Mouse (Mus musculus) limb, embryonic 14.5 days (tissue): ENCODE data around the gene Gnptg. TPM values are rescaled to one million over a fixed set of nuclear protein-coding genes. Genes with fewer than 3 reads are reported as not detected.

Experiments
- ATAC-seq: fragments of 200-750 bp; cut with Nextera tagmentation; 2 replicates; pipeline ENCODE4 v1.8.0; 2017; ENCODE audit warnings: low read depth, moderate number of reproducible peaks, moderate TSS enrichment; ENCODE audit not compliant: low FRiP score
- DNase-seq: peaks from one replicate; pipeline ENCODE4 v3.0.0-alpha.2; 2015; ENCODE audit warnings: low spot score
- H3K27ac ChIP-seq: fragments of 300-500 bp; sonication (generic); replicated peaks from 2 replicates; pipeline ENCODE4 v1.5.1; 2014; ENCODE audit warnings: low read depth, mild to moderate bottlenecking, low read length, moderate library complexity, mixed read lengths
- H3K27me3 ChIP-seq: fragments of 300-500 bp; sonication (generic); 2 replicates; pipeline ENCODE4 v1.6.1; 2014; ENCODE audit warnings: low read length, mixed read lengths; ENCODE audit not compliant: control insufficient read depth, insufficient read depth
- H3K36me3 ChIP-seq: fragments of 300-500 bp; sonication (generic); 2 replicates; pipeline ENCODE4 v1.6.1; 2014; ENCODE audit warnings: mild to moderate bottlenecking, low read length, moderate library complexity, mixed read lengths; ENCODE audit not compliant: control insufficient read depth, insufficient read depth
- H3K4me1 ChIP-seq: fragments of 300-500 bp; sonication (generic); 2 replicates; pipeline ENCODE4 v1.6.1; 2014; ENCODE audit warnings: antibody characterized with exemption, low read length, mixed read lengths; ENCODE audit not compliant: control insufficient read depth, insufficient read depth
- H3K4me2 ChIP-seq: fragments of 300-500 bp; sonication (generic); replicated peaks from 2 replicates; pipeline ENCODE4 v1.6.1; 2014; ENCODE audit warnings: low read depth, mild to moderate bottlenecking, low read length, moderate library complexity; ENCODE audit not compliant: severe bottlenecking
- H3K4me3 ChIP-seq: fragments of 300-500 bp; sonication (generic); replicated peaks from 2 replicates; pipeline ENCODE4 v1.5.1; 2014; ENCODE audit warnings: low read length
- H3K9ac ChIP-seq: fragments of 300-500 bp; sonication (generic); 2 replicates; pipeline ENCODE4 v1.6.1; 2014; ENCODE audit warnings: mild to moderate bottlenecking, low read depth, low read length, moderate library complexity; ENCODE audit not compliant: severe bottlenecking
- H3K9me3 ChIP-seq: fragments of 300-500 bp; sonication (generic); 2 replicates; pipeline ENCODE4 v1.6.1; 2016; ENCODE audit warnings: low read length; ENCODE audit not compliant: control insufficient read depth
- POLR2A ChIP-seq: fragments of 200-500 bp; IDR thresholded peaks from 2 replicates; pipeline ENCODE4 v1.8.0; 2012; ENCODE audit warnings: inconsistent platforms, mild to moderate bottlenecking, moderate library complexity, borderline replicate concordance; ENCODE audit not compliant: insufficient read depth, insufficient read length; ENCODE audit errors: extremely low read depth
- WGBS: fragments of 180-500 bp; shearing (Covaris S2); extraction: QIAGEN DNeasy Blood & Tissue Kit; methylation state at CpG from one replicate; pipeline ENCODE4 v1.1.7; 2014; 5-methylcytosine and 5-hydroxymethylcytosine counted together
- microRNA-seq: library from miRNA; unstranded; fragments of <30 nt; microRNA quantifications from one replicate; pipeline ENCODE4, GENCODE M21; 2016
- polyA plus RNA-seq, 2 experiments: library from polyadenylated mRNA; depleted of rRNA in 1 of 2; stranded (reverse) in 1 of 2; unstranded in 1 of 2; fragments of >200 nt; fragmentation: Nextera tagmentation in 1 of 2; extraction: Ambion mirVana in 1 of 2; gene quantifications; 2 replicates each; pipeline versions ENCODE4 v1.2.1 to v1.2.3; 2012 to 2014

Gnptg gene
- polyA plus RNA-seq, 2 experiments: 29.4 to 30.9 TPM

DNA sequence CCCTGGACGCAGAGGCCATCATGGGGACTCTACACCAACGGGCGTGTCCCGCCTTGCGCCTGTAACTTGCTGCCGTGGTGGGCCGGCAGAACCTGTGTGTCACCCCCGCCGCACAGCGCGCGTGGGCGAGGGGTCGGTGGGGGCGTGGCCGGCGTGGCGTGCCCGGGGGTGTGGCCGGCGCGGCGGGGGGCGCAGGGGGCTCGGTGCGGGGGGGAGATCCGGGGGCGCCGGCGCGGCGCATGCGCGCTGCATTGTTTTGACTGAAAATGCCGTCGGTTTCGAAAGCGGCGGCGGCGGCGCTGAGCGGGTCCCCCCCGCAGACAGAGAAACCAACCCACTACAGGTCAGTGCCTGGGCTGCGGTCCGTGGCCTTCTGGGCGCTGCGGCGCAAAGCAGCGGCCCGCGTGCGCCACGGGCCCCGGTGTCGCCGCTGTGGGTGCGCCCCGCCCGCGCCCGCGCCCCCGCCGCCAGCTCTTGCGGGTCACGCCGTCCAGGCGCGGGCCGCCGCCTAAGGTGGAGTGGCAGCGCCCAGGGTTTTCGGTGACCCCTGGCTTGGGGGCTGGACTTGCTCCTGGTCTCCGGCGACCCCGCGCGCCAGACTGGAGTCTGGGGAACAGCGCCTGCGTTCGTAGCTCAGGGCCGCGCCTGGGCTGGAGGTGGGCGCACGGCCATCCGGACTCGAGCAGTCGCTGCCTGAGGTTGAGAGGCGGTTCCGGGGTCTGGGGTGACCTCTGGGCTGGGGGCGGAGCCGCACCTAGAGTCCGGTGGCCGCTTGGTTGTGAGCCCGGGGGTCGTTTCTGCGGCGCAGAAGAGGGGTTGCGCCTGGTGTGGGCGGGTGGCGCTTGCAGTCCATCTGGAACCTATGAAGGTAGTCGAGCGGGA, 51.5 kb downstream of the Gnptg start, which contains the start of gene Unkl:
Unkl (plus strand) TSS at position 248 of the 882 bp plus-strand sequence.
- DNase-seq: peak; percentile 67
- peak within 1 kb of the TSS; percentile 83 for H3K4me3 ChIP-seq
- WGBS: under 1% methylated on average over 65 of the region's 104 CpGs
- peaks cover 22% of the 10 kb centered on the region for H3K4me1 ChIP-seq
- no peaks in the 10 kb centered on the region for H3K27me3 ChIP-seq
- H3K27ac ChIP-seq: peak within 1 kb of the TSS; percentile 79
- peak; percentile 58 for ATAC-seq
- H3K36me3 ChIP-seq: peaks cover 30% of the 10 kb centered on the region
- H3K9ac ChIP-seq: peak within 1 kb of the TSS; percentile 81
- no peak for TF ChIP-seq POLR2A
- H3K4me2 ChIP-seq: peak within 1 kb of the TSS; percentile 90
- no peaks in the 10 kb centered on the region for H3K9me3 ChIP-seq

GRCm38 (mm10) chr17:25187784-25188149, 52.2 kb downstream of the Gnptg start:
- Histone ChIP-seq H3K27ac (peak overlapping the region; percentile 79), H3K9ac (peak overlapping the region; percentile 81), H3K4me1 (peaks cover 22% of the 10 kb centered on the region), H3K4me2 (peak overlapping the region; percentile 90), H3K27me3 (no peaks in the 10 kb centered on the region), H3K9me3 (no peaks in the 10 kb centered on the region), H3K36me3 (peaks cover 28% of the 10 kb centered on the region), H3K4me3 (peak overlapping the region; percentile 83)
- no peak for TF ChIP-seq POLR2A
- ATAC-seq (no peak), DNase-seq (no peak)
- WGBS: 4% methylated on average over 11 of the region's 11 CpGs

DNA sequence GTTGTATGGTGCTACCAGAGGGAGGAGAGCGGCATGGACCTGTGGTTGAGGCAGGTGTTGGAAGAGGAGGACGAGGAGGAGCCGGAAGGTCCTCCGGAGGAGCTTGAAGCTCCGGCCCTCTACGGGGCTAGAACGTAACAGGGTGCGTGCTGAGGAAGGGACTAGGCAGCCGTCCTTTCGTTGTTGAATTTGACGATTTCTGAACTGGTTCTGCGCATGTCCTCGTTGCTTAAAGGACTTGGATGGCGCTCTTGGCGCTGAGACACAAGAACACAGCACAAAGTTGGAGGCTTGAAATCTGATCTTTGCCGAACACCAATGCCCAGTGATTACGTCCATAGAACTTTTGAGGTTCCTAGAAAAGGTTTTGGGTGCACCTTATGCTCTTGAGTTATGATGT, 55.0 kb downstream of the Gnptg start:
- 8% methylated on average over 17 of the region's 17 CpGs for WGBS
- Histone ChIP-seq H3K4me2 (peak overlapping the region; percentile 93), H3K27ac (peak overlapping the region; percentile 11; the same call in 1 of the 2 replicates), H3K36me3 (peaks cover 12% of the 10 kb centered on the region), H3K9ac (peak overlapping the region; percentile 71), H3K4me1 (peaks cover 22% of the 10 kb centered on the region), H3K27me3 (no peaks in the 10 kb centered on the region), H3K9me3 (no peaks in the 10 kb centered on the region), H3K4me3 (peak overlapping the region; percentile 79)
- no peak for TF ChIP-seq POLR2A
- ATAC-seq (no peak), DNase-seq (no peak)

DNA sequence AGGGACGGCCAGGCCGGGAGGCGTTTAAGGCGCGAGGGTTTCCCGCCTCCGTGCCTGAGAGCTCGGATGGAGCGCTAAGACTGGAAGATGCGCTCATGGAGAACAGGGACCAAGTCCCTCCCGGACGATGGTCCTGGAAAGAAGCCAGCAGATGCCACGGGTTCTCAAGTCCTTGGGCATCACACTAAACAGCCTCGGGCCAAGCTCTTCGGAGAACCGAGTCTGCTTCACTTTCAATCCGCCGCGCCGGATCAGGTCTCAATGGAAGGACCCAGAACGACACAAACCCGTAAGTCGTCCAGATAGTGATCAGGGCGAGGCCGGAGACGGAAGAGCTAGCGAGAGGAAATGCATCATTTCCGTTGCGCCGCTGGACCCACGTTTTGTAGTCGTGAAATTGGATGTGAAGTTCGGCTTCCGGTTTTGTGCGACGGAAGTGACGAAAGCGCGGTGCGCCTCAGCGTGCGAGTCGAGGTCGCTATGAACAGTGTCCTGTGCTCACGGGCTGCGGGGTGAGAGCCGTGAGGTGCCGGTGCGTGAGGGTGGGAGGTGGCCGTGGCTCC, 55.7 kb downstream of the Gnptg start, which contains the start of gene BC003965:
BC003965 (plus strand) TSS at position 426 of the 563 bp plus-strand sequence.
- peak within 1 kb of the TSS; percentile 80 for H3K9ac ChIP-seq
- under 1% methylated on average over 48 of the region's 50 CpGs for WGBS
- peak; percentile 87 for ATAC-seq

More for the DNA sequence above, 55.7 kb downstream of the Gnptg start, which contains the start of gene BC003965:
- Histone ChIP-seq H3K9me3 (no peaks in the 10 kb centered on the region), H3K36me3 (peaks cover 12% of the 10 kb centered on the region), H3K4me1 (peaks cover 16% of the 10 kb centered on the region; the same call in 1 of the 2 replicates), H3K27me3 (no peaks in the 10 kb centered on the region), H3K27ac (peak within 1 kb of the TSS; percentile 92), H3K4me2 (peak within 1 kb of the TSS; percentile 93), H3K4me3 (peak within 1 kb of the TSS; percentile 79)
- peak; percentile 97 for DNase-seq
- TF ChIP-seq POLR2A: peak; percentile 57; the same call in 1 of the 2 replicates

Small RNA genes within 50 kb of the gene (microRNA-seq; reads per million reads assigned to microRNA genes)
- not detected for gene Mir3547

Other genes with a start within 250 kb of the Gnptg start
- gene Cramp1l, start 224.3 kb downstream of the Gnptg start, polyA plus RNA-seq (2012; rRNA removed): 33.5 and 41.9 TPM in 2 replicates
- 8.1 and 10.0 TPM in 2 replicates for gene Cramp1l, start 224.3 kb downstream of the Gnptg start, polyA plus RNA-seq (2014; fragmentation: Nextera tagmentation; extraction: Ambion mirVana)
- 18.5 and 20.4 TPM in 2 replicates for gene Ift140, start 224.0 kb downstream of the Gnptg start, polyA plus RNA-seq (2012; rRNA removed)
- 15.3 and 16.4 TPM in 2 replicates for gene Ift140, start 224.0 kb downstream of the Gnptg start, polyA plus RNA-seq (2014; fragmentation: Nextera tagmentation; extraction: Ambion mirVana)
- 12.1 and 18.1 TPM in 2 replicates for gene Tmem204, start 156.5 kb downstream of the Gnptg start, polyA plus RNA-seq (2012; rRNA removed)
- 17.3 and 18.5 TPM in 2 replicates for gene Tmem204, start 156.5 kb downstream of the Gnptg start, polyA plus RNA-seq (2014; fragmentation: Nextera tagmentation; extraction: Ambion mirVana)
- gene Telo2, start 124.2 kb downstream of the Gnptg start, polyA plus RNA-seq (2012; rRNA removed): 41.7 and 51.0 TPM in 2 replicates
- 31.1 and 43.0 TPM in 2 replicates for gene Telo2, start 124.2 kb downstream of the Gnptg start, polyA plus RNA-seq (2014; fragmentation: Nextera tagmentation; extraction: Ambion mirVana)
- gene Ptx4, start 119.4 kb downstream of the Gnptg start, polyA plus RNA-seq (2012; rRNA removed): 1.8 and 2.3 TPM in 2 replicates
- 2.0 and 2.7 TPM in 2 replicates for gene Ptx4, start 119.4 kb downstream of the Gnptg start, polyA plus RNA-seq (2014; fragmentation: Nextera tagmentation; extraction: Ambion mirVana)
- 32.4 and 40.1 TPM in 2 replicates for gene Clcn7, start 106.7 kb downstream of the Gnptg start, polyA plus RNA-seq (2012; rRNA removed)
- 21.3 and 26.3 TPM in 2 replicates for gene Clcn7, start 106.7 kb downstream of the Gnptg start, polyA plus RNA-seq (2014; fragmentation: Nextera tagmentation; extraction: Ambion mirVana)
- 0.03 TPM in 1 of 2 replicates, not detected in the other for gene Ccdc154, start 77.7 kb downstream of the Gnptg start, polyA plus RNA-seq (2012; rRNA removed)
- not detected in 2 replicates for gene Ccdc154, start 77.7 kb downstream of the Gnptg start, polyA plus RNA-seq (2014; fragmentation: Nextera tagmentation; extraction: Ambion mirVana)
- not detected in 2 replicates for gene Gm38655, start 64.7 kb downstream of the Gnptg start, polyA plus RNA-seq (2012; rRNA removed)
- not detected in 2 replicates for gene Gm38655, start 64.7 kb downstream of the Gnptg start, polyA plus RNA-seq (2014; fragmentation: Nextera tagmentation; extraction: Ambion mirVana)
- gene BC003965, start 55.6 kb downstream of the Gnptg start, polyA plus RNA-seq (2012; rRNA removed): 27.1 and 27.3 TPM in 2 replicates
- gene BC003965, start 55.6 kb downstream of the Gnptg start, polyA plus RNA-seq (2014; fragmentation: Nextera tagmentation; extraction: Ambion mirVana): 28.6 and 28.8 TPM in 2 replicates
- gene Unkl, start 51.7 kb downstream of the Gnptg start, polyA plus RNA-seq (2012; rRNA removed): 18.0 and 22.1 TPM in 2 replicates
- 6.1 and 6.3 TPM in 2 replicates for gene Unkl, start 51.7 kb downstream of the Gnptg start, polyA plus RNA-seq (2014; fragmentation: Nextera tagmentation; extraction: Ambion mirVana)
- 40.6 and 43.7 TPM in 2 replicates for gene Tsr3, start within 50 bp of the Gnptg start, polyA plus RNA-seq (2012; rRNA removed)
- 46.3 and 47.9 TPM in 2 replicates for gene Tsr3, start within 50 bp of the Gnptg start, polyA plus RNA-seq (2014; fragmentation: Nextera tagmentation; extraction: Ambion mirVana)
- 1.5 and 1.9 TPM in 2 replicates for gene Baiap3, start 16.2 kb upstream of the Gnptg start, polyA plus RNA-seq (2012; rRNA removed)
- gene Baiap3, start 16.2 kb upstream of the Gnptg start, polyA plus RNA-seq (2014; fragmentation: Nextera tagmentation; extraction: Ambion mirVana): 0.89 and 1.5 TPM in 2 replicates
- gene Ube2i, start 34.5 kb upstream of the Gnptg start, polyA plus RNA-seq (2012; rRNA removed): 434 and 540 TPM in 2 replicates
- gene Ube2i, start 34.5 kb upstream of the Gnptg start, polyA plus RNA-seq (2014; fragmentation: Nextera tagmentation; extraction: Ambion mirVana): 533 and 582 TPM in 2 replicates
- 6.0 and 8.5 TPM in 2 replicates for gene Prss34, start 58.3 kb upstream of the Gnptg start, polyA plus RNA-seq (2012; rRNA removed)
- gene Prss34, start 58.3 kb upstream of the Gnptg start, polyA plus RNA-seq (2014; fragmentation: Nextera tagmentation; extraction: Ambion mirVana): 6.7 and 10.6 TPM in 2 replicates
- 0.13 TPM in 1 of 2 replicates, not detected in the other for gene Prss28, start 68.5 kb upstream of the Gnptg start, polyA plus RNA-seq (2012; rRNA removed)
- not detected in 2 replicates for gene Prss28, start 68.5 kb upstream of the Gnptg start, polyA plus RNA-seq (2014; fragmentation: Nextera tagmentation; extraction: Ambion mirVana)
- gene Prss29, start 78.5 kb upstream of the Gnptg start, polyA plus RNA-seq (2012; rRNA removed): not detected in 2 replicates
- not detected in 2 replicates for gene Prss29, start 78.5 kb upstream of the Gnptg start, polyA plus RNA-seq (2014; fragmentation: Nextera tagmentation; extraction: Ambion mirVana)
- gene Tpsab1, start 105.4 kb upstream of the Gnptg start, polyA plus RNA-seq (2012; rRNA removed): 1.5 and 2.1 TPM in 2 replicates
- 1.2 and 2.2 TPM in 2 replicates for gene Tpsab1, start 105.4 kb upstream of the Gnptg start, polyA plus RNA-seq (2014; fragmentation: Nextera tagmentation; extraction: Ambion mirVana)
- gene Tpsb2, start 126.2 kb upstream of the Gnptg start, polyA plus RNA-seq (2012; rRNA removed): 31.8 and 35.9 TPM in 2 replicates
- 38.0 and 83.8 TPM in 2 replicates for gene Tpsb2, start 126.2 kb upstream of the Gnptg start, polyA plus RNA-seq (2014; fragmentation: Nextera tagmentation; extraction: Ambion mirVana)
- 11.3 and 14.6 TPM in 2 replicates for gene Tpsg1, start 129.1 kb upstream of the Gnptg start, polyA plus RNA-seq (2012; rRNA removed)
- 10.2 and 14.6 TPM in 2 replicates for gene Tpsg1, start 129.1 kb upstream of the Gnptg start, polyA plus RNA-seq (2014; fragmentation: Nextera tagmentation; extraction: Ambion mirVana)
- 58.0 and 73.0 TPM in 2 replicates for gene Cacna1h, start 193.7 kb upstream of the Gnptg start, polyA plus RNA-seq (2012; rRNA removed)
- 6.9 TPM in 2 replicates for gene Cacna1h, start 193.7 kb upstream of the Gnptg start, polyA plus RNA-seq (2014; fragmentation: Nextera tagmentation; extraction: Ambion mirVana)
- gene Tekt4, start 214.5 kb upstream of the Gnptg start, polyA plus RNA-seq (2012; rRNA removed): 0.05 and 0.08 TPM in 2 replicates
- gene Tekt4, start 214.5 kb upstream of the Gnptg start, polyA plus RNA-seq (2014; fragmentation: Nextera tagmentation; extraction: Ambion mirVana): not detected in 2 replicates